Mouse (Mus musculus): ENCODE results near the gene Intu. TPM values are rescaled to one million over a fixed set of nuclear protein-coding genes. Genes with fewer than 3 reads are reported as not detected.

Intu gene
- 2.7 and 4.8 TPM in 2 replicates for polyA plus RNA-seq (2015; fragmentation: Nextera tagmentation; extraction: Ambion mirVana)

GRCm38 (mm10) chr3:40531286-40532141 lies at the start of gene Intu:
Gene Intu (plus strand): TSS chr3:40531286.
- peaks cover 39% of the 10 kb centered on the region for H3K4me1 ChIP-seq (replicated peaks)
- H3K9ac ChIP-seq, result peak within 1 kb of the TSS; percentile 73
- peak; percentile 84 for ATAC-seq (ENCODE audit: low read depth)
- H3K36me3 ChIP-seq, result no peaks in the 10 kb centered on the region
- H3K4me3 ChIP-seq, result peak within 1 kb of the TSS; percentile 59
- under 1% methylated on average over 54 of the region's 54 CpGs for WGBS
- no peaks in the 10 kb centered on the region for H3K9me3 ChIP-seq
- H3K27ac ChIP-seq (replicated peaks), result no peak within 1 kb of the TSS
- peaks cover 37% of the 10 kb centered on the region for H3K27me3 ChIP-seq
- H3K4me2 ChIP-seq, result peak within 1 kb of the TSS; percentile 100

GRCm38 (mm10) chr3:40483221-40483654 lies 47.8 kb upstream of the Intu start:
- no peak overlapping the region for H3K4me2 ChIP-seq
- H3K36me3 ChIP-seq, result no peaks in the 10 kb centered on the region
- H3K9ac ChIP-seq, result no peak overlapping the region
- ATAC-seq (ENCODE audit: low read depth), result no peak
- H3K4me1 ChIP-seq (replicated peaks), result no peaks in the 10 kb centered on the region
- no peaks in the 10 kb centered on the region for H3K9me3 ChIP-seq
- 79% methylated on average over 10 of the region's 10 CpGs for WGBS
- H3K27me3 ChIP-seq, result no peaks in the 10 kb centered on the region
- H3K4me3 ChIP-seq, result no peak overlapping the region
- no peak overlapping the region for H3K27ac ChIP-seq (replicated peaks)

- Histone ChIP-seq H3K9me3 (no peaks in the 10 kb centered on the region), H3K4me3 (no peak overlapping the region), H3K4me2 (no peak overlapping the region), H3K27ac (replicated peaks) (no peak overlapping the region), H3K27me3 (no peaks in the 10 kb centered on the region), H3K36me3 (no peaks in the 10 kb centered on the region), H3K4me1 (replicated peaks) (no peaks in the 10 kb centered on the region), H3K9ac (no peak overlapping the region)
- ATAC-seq (ENCODE audit: low read depth), result no peak
- 86% methylated on average over 4 of the region's 4 CpGs for WGBS
Observed at GRCm38 (mm10) chr3:40487381-40487780, 43.7 kb upstream of the Intu start.

GRCm38 (mm10) chr3:40491742-40492141 lies 39.3 kb upstream of the Intu start:
- H3K9ac ChIP-seq, result no peak overlapping the region
- H3K4me1 ChIP-seq (replicated peaks), result no peaks in the 10 kb centered on the region
- 84% methylated on average over 3 of the region's 3 CpGs for WGBS
- no peaks in the 10 kb centered on the region for H3K27me3 ChIP-seq
- no peak overlapping the region for H3K4me3 ChIP-seq
- H3K36me3 ChIP-seq, result no peaks in the 10 kb centered on the region
- H3K27ac ChIP-seq (replicated peaks), result no peak overlapping the region
- no peak for ATAC-seq (ENCODE audit: low read depth)
- H3K9me3 ChIP-seq, result no peaks in the 10 kb centered on the region
- no peak overlapping the region for H3K4me2 ChIP-seq

- no peak overlapping the region for H3K27ac ChIP-seq (replicated peaks)
- H3K27me3 ChIP-seq, result no peaks in the 10 kb centered on the region
- no peaks in the 10 kb centered on the region for H3K4me1 ChIP-seq (replicated peaks)
- H3K9ac ChIP-seq, result no peak overlapping the region
- peaks cover 4% of the 10 kb centered on the region; the same call in 1 of the 2 replicates for H3K9me3 ChIP-seq
- no peak for ATAC-seq (ENCODE audit: low read depth)
- H3K36me3 ChIP-seq, result no peaks in the 10 kb centered on the region
- H3K4me3 ChIP-seq, result no peak overlapping the region
- H3K4me2 ChIP-seq, result no peak overlapping the region
- WGBS, result 94% methylated on average over 3 of the region's 3 CpGs
Observed at GRCm38 (mm10) chr3:40498898-40499297, 32.2 kb upstream of the Intu start.

GRCm38 (mm10) chr3:40500157-40500808 lies 30.8 kb upstream of the Intu start:
- Histone ChIP-seq H3K4me3 (no peak overlapping the region), H3K9ac (no peak overlapping the region), H3K27ac (replicated peaks) (no peak overlapping the region), H3K4me1 (replicated peaks) (no peaks in the 10 kb centered on the region), H3K27me3 (no peaks in the 10 kb centered on the region), H3K36me3 (no peaks in the 10 kb centered on the region), H3K4me2 (no peak overlapping the region), H3K9me3 (peaks cover 4% of the 10 kb centered on the region; the same call in 1 of the 2 replicates)
- 90% methylated on average over 8 of the region's 8 CpGs for WGBS
- no peak for ATAC-seq (ENCODE audit: low read depth)

GRCm38 (mm10) chr3:40504377-40504776 lies 26.7 kb upstream of the Intu start:
- no peak for ATAC-seq (ENCODE audit: low read depth)
- 75% methylated on average over 5 of the region's 5 CpGs for WGBS
- H3K27ac ChIP-seq (replicated peaks), result no peak overlapping the region
- no peak overlapping the region for H3K4me3 ChIP-seq
- no peaks in the 10 kb centered on the region for H3K4me1 ChIP-seq (replicated peaks)
- H3K36me3 ChIP-seq, result no peaks in the 10 kb centered on the region
- no peak overlapping the region for H3K9ac ChIP-seq
- H3K9me3 ChIP-seq, result no peaks in the 10 kb centered on the region
- H3K27me3 ChIP-seq, result no peaks in the 10 kb centered on the region
- H3K4me2 ChIP-seq, result no peak overlapping the region

GRCm38 (mm10) chr3:40505451-40506014 lies 25.6 kb upstream of the Intu start:
- no peak overlapping the region for H3K9ac ChIP-seq
- no peak overlapping the region for H3K4me2 ChIP-seq
- no peaks in the 10 kb centered on the region for H3K27me3 ChIP-seq
- H3K4me3 ChIP-seq, result no peak overlapping the region
- WGBS, result 95% methylated on average over 14 of the region's 14 CpGs
- H3K27ac ChIP-seq (replicated peaks), result no peak overlapping the region
- H3K4me1 ChIP-seq (replicated peaks), result no peaks in the 10 kb centered on the region
- H3K36me3 ChIP-seq, result no peaks in the 10 kb centered on the region
- no peak for ATAC-seq (ENCODE audit: low read depth)
- H3K9me3 ChIP-seq, result no peaks in the 10 kb centered on the region

- ATAC-seq (ENCODE audit: low read depth), result no peak
- Histone ChIP-seq H3K9me3 (no peaks in the 10 kb centered on the region), H3K9ac (no peak overlapping the region), H3K36me3 (no peaks in the 10 kb centered on the region), H3K4me1 (replicated peaks) (no peaks in the 10 kb centered on the region), H3K4me3 (no peak overlapping the region), H3K27ac (replicated peaks) (no peak overlapping the region), H3K4me2 (no peak overlapping the region), H3K27me3 (no peaks in the 10 kb centered on the region)
- 78% methylated on average over 6 of the region's 6 CpGs for WGBS
Observed at GRCm38 (mm10) chr3:40508927-40509576, 22.0 kb upstream of the Intu start.

GRCm38 (mm10) chr3:40510567-40510966 lies 20.5 kb upstream of the Intu start:
- Histone ChIP-seq H3K4me2 (no peak overlapping the region), H3K27me3 (no peaks in the 10 kb centered on the region), H3K4me3 (no peak overlapping the region), H3K36me3 (no peaks in the 10 kb centered on the region), H3K27ac (replicated peaks) (no peak overlapping the region), H3K4me1 (replicated peaks) (no peaks in the 10 kb centered on the region), H3K9me3 (no peaks in the 10 kb centered on the region), H3K9ac (no peak overlapping the region)
- no peak for ATAC-seq (ENCODE audit: low read depth)
- WGBS, result 65% methylated on average over 6 of the region's 6 CpGs

GRCm38 (mm10) chr3:40512936-40513829 lies 17.9 kb upstream of the Intu start:
- no peak overlapping the region for H3K27ac ChIP-seq (replicated peaks)
- no peak overlapping the region for H3K4me2 ChIP-seq
- WGBS, result 85% methylated on average over 13 of the region's 13 CpGs
- H3K27me3 ChIP-seq, result no peaks in the 10 kb centered on the region
- H3K4me1 ChIP-seq (replicated peaks), result no peaks in the 10 kb centered on the region
- H3K4me3 ChIP-seq, result no peak overlapping the region
- H3K9me3 ChIP-seq, result no peaks in the 10 kb centered on the region
- no peak for ATAC-seq (ENCODE audit: low read depth)
- no peak overlapping the region for H3K9ac ChIP-seq
- H3K36me3 ChIP-seq, result no peaks in the 10 kb centered on the region

Data from neural tube, embryonic 13.5 days (tissue).